Mouse (Mus musculus) lung, adult 2 months (tissue): ENCODE data around the gene Klrb1.

ENCODE experiments used
- CTCF ChIP-seq: fragments of 200-500 bp; IDR thresholded peaks from 2 replicates; pipeline ENCODE4 v1.5.1; 2011; ENCODE audit warnings: mild to moderate bottlenecking, low read length, control low read depth; ENCODE audit not compliant: insufficient read depth
- POLR2A ChIP-seq: fragments of 200-500 bp; IDR thresholded peaks from 2 replicates; pipeline ENCODE4 v1.6.1; 2011; ENCODE audit warnings: low read depth, mild to moderate bottlenecking, control low read depth, low read length, borderline replicate concordance; ENCODE audit errors: extremely low read depth

- TF ChIP-seq CTCF (no peak), POLR2A (no peak)
Measured at GRCm38 (mm10) chr6:128761144-128761540, 38.3 kb upstream of the Klrb1 start.
